Mouse (Mus musculus): ENCODE measurements around the gene Sdccag8.

Sdccag8 gene

GRCm38 (mm10) chr1:176814591-176815062 is at the start of gene Sdccag8:
Gene Sdccag8, plus strand, starts transcription at chr1:176814660.
- peak; percentile 87 to 94 for DNase-seq (ENCODE audit: low spot score in 2 of 2)

GRCm38 (mm10) chr1:176774533-176774932 is 39.9 kb upstream of the Sdccag8 start:
- DNase-seq (ENCODE audit: low spot score in 2 of 2) = no peak

GRCm38 (mm10) chr1:176789326-176789725 is 25.1 kb upstream of the Sdccag8 start:
- DNase-seq (ENCODE audit: low spot score in 2 of 2) = no peak

- DNase-seq (ENCODE audit: low spot score in 2 of 2) = no peak
These were observed 22.3 kb upstream of the Sdccag8 start for GRCm38 (mm10) chr1:176792175-176792574.

- DNase-seq (ENCODE audit: low spot score in 2 of 2) = no peak
These were observed 15.8 kb upstream of the Sdccag8 start for GRCm38 (mm10) chr1:176798673-176799072.

- DNase-seq (ENCODE audit: low spot score in 2 of 2) = peak; percentile 27 to 28
These were observed 13.6 kb upstream of the Sdccag8 start for GRCm38 (mm10) chr1:176800728-176801365.

GRCm38 (mm10) chr1:176810161-176810560 is 4.3 kb upstream of the Sdccag8 start:
- DNase-seq (ENCODE audit: low spot score in 2 of 2) = no peak

GRCm38 (mm10) chr1:176811892-176812291 is 2.6 kb upstream of the Sdccag8 start:
- DNase-seq (ENCODE audit: low spot score in 2 of 2) = no peak

GRCm38 (mm10) chr1:176812491-176813291 is 1.8 kb upstream of the Sdccag8 start:
- DNase-seq (ENCODE audit: low spot score in 2 of 2) = no peak

GRCm38 (mm10) chr1:176813292-176814035 is 996 bp upstream of the Sdccag8 start:
- peak; percentile 35 to 54 for DNase-seq (ENCODE audit: low spot score in 2 of 2)

- peak; percentile 92 to 93 for DNase-seq (ENCODE audit: low spot score in 2 of 2)
These were observed 432 bp upstream of the Sdccag8 start, which contains the start of gene Cep170 for GRCm38 (mm10) chr1:176814036-176814420. Gene Cep170, minus strand, starts transcription at chr1:176814067.

GRCm38 (mm10) chr1:176816728-176817127 is 2.3 kb downstream of the Sdccag8 start:
- DNase-seq (ENCODE audit: low spot score in 2 of 2) = no peak

- no peak for DNase-seq (ENCODE audit: low spot score in 2 of 2)
These were observed 3.7 kb downstream of the Sdccag8 start for GRCm38 (mm10) chr1:176818147-176818546.

- peak; percentile 26 to 74 for DNase-seq (ENCODE audit: low spot score in 2 of 2)
These were observed 4.3 kb downstream of the Sdccag8 start for GRCm38 (mm10) chr1:176818763-176819162.

GRCm38 (mm10) chr1:176821929-176822328 is 7.5 kb downstream of the Sdccag8 start:
- no peak for DNase-seq (ENCODE audit: low spot score in 2 of 2)

GRCm38 (mm10) chr1:176822949-176823348 is 8.5 kb downstream of the Sdccag8 start:
- DNase-seq (ENCODE audit: low spot score in 2 of 2) = no peak

- no peak for DNase-seq (ENCODE audit: low spot score in 2 of 2)
These were observed 9.4 kb downstream of the Sdccag8 start for GRCm38 (mm10) chr1:176823889-176824288.

- DNase-seq (ENCODE audit: low spot score in 2 of 2) = no peak
These were observed 10.2 kb downstream of the Sdccag8 start for GRCm38 (mm10) chr1:176824611-176825010.

GRCm38 (mm10) chr1:176825084-176825483 is 10.6 kb downstream of the Sdccag8 start:
- no peak for DNase-seq (ENCODE audit: low spot score in 2 of 2)

GRCm38 (mm10) chr1:176826186-176826585 is 11.7 kb downstream of the Sdccag8 start:
- DNase-seq (ENCODE audit: low spot score in 2 of 2) = no peak

- DNase-seq (ENCODE audit: low spot score in 2 of 2) = no peak
These were observed 12.5 kb downstream of the Sdccag8 start for GRCm38 (mm10) chr1:176826931-176827330.

- DNase-seq (ENCODE audit: low spot score in 2 of 2) = peak; percentile 35 to 62
These were observed 12.9 kb downstream of the Sdccag8 start for GRCm38 (mm10) chr1:176827365-176827764.
